Mouse (Mus musculus): ENCODE measurements around the gene Acbd4.

GRCm38 (mm10) chr11:103149771-103150170, 48.3 kb downstream of the Acbd4 start:
- TF ChIP-seq CTCF (IDR thresholded peaks at IDR 0.05; ENCODE audit: control insufficient read depth, insufficient read depth, insufficient replicate concordance, low read depth, low read length) = no peak
- no peak for TF ChIP-seq POLR2A (IDR thresholded peaks at IDR 0.05; ENCODE audit: control insufficient read depth, low read depth, low read length)
